9 mouse cellular contexts compared by ENCODE assay signal in genomic region chr11:18750911-18751841, GRCm38 (mm10).
A peak's percentile ranks its signal among the peaks of the same experiment; 100 is the strongest.
DNase-seq lines count a peak whose midpoint lies in the region; ATAC-seq lines count a peak whose summit lies in the region.
"Had no signal": no experiment of that assay in that cellular context is flagged by ENCODE, and none has a peak within 500 bp of the region (broad histone marks: within the 10 kb centered on the region; RNA-seq: fewer than 3 reads in every experiment).

No protein-coding gene starts in this region.

- peaks cover 9% of the 10 kb centered on the region; the same call in 1 of the 2 replicates for H3K27me3 ChIP-seq in forebrain, embryonic 15.5 days

- peak overlapping the region; percentile 24 for H3K4me3 ChIP-seq in forebrain, embryonic 15.5 days

- peak; percentile 83 for ATAC-seq in forebrain, embryonic 15.5 days (replicated peaks)

- intact Hi-C loops in gastrocnemius, postnatal 36 days (cut with DNase I) = no loop called here

- no peaks in the 10 kb centered on the region for H3K36me3 ChIP-seq in forebrain, embryonic 15.5 days

- DNase-seq in adrenal gland, adult 2 months = peak; percentile 15
- no peak for DNase-seq in adrenal gland, adult 8-10 months
- DNase-seq in cerebellum, adult 18-20 months = peak; percentile 56 to 74
- peak; percentile 37 for DNase-seq in lung, postnatal 36 days
- no peak for DNase-seq in urinary bladder, postnatal 14 days (ENCODE audit: low spot score)
- DNase-seq in ovary, postnatal 36 days (ENCODE audit: low spot score) = no peak
- no peak for DNase-seq in gastrocnemius, postnatal 36 days
- DNase-seq: kidney, postnatal 14 days had no signal

- 9% methylated on average over 20 of the region's 20 CpGs for WGBS in forebrain, embryonic 15.5 days

- H3K9ac ChIP-seq in forebrain, embryonic 15.5 days (replicated peaks) = peak overlapping the region; percentile 20; the same call in 1 of the 2 replicates

- peak overlapping the region; percentile 51; the same call in 1 of the 2 replicates for H3K27ac ChIP-seq in forebrain, embryonic 15.5 days (replicated peaks)

- H3K9me3 ChIP-seq in forebrain, embryonic 15.5 days = no peaks in the 10 kb centered on the region

- peaks cover 67% of the 10 kb centered on the region for H3K4me1 ChIP-seq in forebrain, embryonic 15.5 days

- H3K4me2 ChIP-seq in forebrain, embryonic 15.5 days (replicated peaks) = peak overlapping the region; percentile 44

Comparison
In these comparisons a context has a peak if more than half of its experiments do, and no peak if none do; other contexts are left out.
1. DNase-seq: peak in adrenal gland, adult 2 months (single experiment), cerebellum, adult 18-20 months (2 of 2) and lung, postnatal 36 days (single experiment); none in adrenal gland, adult 8-10 months (single experiment), urinary bladder, postnatal 14 days (single experiment), ovary, postnatal 36 days (single experiment) and gastrocnemius, postnatal 36 days (0 of 2).